Mouse (Mus musculus): ENCODE measurements around the gene Ctu2.

Ctu2 gene

DNA sequence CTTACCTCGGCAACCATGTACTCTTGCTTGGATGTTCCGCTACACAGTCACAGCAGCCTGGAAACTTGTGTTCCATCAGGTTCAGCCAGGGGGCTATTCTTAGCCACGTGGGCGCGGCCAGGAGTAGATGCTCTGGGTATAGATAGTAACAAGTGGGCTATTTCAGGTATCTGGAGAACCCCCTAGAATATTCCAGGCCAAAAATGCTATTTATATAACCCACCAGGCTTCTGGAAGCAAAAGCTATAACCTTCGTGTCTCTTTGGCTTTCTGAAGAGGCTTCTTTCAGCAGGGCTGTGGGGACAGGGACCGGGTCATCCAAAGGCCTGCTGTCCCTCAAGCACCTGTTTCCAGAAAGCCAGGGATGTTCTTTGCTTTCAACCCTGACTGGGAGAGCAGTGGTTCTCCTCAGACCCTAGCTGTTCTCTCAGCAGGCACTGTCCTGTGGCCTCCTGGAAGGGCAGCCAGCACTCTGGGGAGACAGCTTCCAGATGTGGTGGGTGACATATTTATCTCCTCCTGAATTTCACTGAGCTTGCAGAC, 24.7 kb upstream of the Ctu2 start:
- no peak for DNase-seq

DNA sequence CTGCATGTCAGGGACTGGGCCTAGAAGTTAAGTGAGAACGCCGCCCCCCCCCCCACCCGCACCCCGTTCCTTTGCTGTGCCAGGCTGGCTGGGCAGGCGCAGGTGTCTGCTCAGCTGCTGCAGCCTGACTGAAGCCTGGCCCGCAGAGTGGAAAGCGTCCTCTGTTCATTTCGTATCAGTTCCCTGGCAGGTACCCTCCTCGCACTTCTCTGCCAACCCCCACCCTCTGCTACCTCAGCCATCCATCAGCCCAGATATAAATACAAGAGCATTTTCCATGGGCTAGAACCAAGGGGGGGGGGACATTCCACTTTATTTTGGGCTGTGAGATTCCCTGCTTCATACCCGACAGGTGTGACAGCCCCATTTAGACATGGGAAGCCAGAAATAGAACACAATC, 23.8 kb upstream of the Ctu2 start:
- no peak for DNase-seq

DNA sequence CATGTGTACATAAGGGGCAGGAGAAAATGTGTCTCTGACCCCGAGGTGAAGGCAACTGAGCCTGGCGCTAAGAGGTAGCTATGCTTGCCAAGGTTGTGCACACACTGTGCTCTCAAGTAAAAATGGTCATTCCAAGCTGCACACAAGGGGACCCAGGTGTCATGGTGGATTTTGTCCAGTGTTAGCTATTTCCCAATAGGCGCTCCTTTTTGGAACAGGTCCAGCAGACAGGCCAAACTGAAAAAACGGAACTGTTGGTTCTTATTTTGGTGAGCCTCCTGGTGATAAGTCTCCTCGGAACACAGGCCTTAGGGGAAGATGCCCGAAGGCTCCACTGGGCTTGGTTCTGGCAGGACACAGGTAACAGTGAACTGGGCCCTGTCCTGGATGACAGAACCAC, 21.5 kb upstream of the Ctu2 start:
- no peak for DNase-seq

DNA sequence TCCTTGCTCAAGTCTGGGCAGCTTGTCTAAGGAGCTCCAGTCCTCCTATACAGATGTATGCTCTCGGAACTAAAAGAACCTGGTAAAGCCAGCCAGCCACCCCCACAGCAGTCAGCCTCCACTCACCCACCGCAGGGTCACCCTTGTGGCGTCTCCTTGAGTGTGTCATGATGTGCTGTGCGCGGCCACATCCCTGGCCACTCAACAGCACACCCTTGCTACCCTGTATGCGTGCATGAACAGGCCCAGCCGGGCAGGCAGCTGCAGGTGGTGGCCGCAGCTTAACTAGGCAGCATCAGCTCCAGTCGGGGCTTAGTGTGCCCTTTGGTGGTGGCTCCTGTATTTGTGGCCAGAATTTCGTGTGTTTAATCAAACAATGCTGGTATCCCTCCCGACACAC, 18.8 kb upstream of the Ctu2 start:
- no peak for DNase-seq

DNA sequence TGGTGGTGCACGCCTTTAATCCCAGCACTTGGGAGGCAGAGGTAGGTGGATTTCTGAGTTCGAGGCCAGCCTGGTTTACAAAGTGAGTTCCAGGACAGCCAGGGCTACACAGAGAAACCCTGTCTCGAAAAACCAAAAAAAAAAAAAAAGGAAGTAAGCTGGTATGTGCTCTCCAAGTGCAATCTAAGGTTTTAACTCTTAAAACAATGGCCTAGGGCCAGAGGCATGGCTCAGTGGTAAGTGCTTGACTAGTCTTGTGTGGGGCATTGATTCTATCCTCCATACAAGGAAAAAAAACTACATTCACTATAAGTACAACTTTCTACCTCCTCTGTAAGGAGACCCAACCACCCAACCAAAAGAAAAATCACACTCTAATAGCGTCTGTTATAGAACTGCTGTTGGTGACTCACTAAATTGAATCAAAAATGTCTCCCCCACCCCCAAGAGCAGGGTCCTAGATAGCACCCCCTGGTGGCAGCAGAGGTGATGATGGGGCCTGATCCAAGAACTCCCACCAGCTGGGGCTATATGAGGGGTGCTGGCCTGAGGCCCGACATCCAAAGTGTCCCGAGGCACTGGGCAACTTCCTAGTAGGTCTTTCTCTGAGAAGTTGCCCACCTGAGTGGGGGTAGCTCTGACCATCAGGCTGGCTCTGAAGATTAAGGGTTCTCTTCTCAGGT, 16.6 kb upstream of the Ctu2 start:
- DNase-seq: no peak

DNA sequence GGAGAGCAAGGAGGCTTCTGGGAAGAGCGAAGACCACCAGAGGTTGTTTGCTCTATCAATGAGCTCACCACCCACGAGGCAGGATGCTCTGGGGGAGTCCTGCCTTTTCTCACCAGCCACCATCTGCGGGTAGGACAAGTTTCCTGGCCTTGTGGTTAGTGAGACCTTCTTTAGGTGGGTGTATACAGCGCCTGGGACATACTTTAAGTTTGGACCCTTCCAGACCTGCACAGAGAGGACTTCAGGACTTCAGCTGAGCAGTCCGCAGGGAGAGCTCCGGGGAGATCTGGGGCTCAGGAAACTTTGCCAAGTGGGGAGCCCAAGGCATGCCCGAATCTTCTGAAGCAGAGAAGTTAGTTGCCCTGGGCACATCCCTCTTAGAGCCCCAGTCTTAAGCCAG, 16.0 kb upstream of the Ctu2 start:
- DNase-seq: no peak

DNA sequence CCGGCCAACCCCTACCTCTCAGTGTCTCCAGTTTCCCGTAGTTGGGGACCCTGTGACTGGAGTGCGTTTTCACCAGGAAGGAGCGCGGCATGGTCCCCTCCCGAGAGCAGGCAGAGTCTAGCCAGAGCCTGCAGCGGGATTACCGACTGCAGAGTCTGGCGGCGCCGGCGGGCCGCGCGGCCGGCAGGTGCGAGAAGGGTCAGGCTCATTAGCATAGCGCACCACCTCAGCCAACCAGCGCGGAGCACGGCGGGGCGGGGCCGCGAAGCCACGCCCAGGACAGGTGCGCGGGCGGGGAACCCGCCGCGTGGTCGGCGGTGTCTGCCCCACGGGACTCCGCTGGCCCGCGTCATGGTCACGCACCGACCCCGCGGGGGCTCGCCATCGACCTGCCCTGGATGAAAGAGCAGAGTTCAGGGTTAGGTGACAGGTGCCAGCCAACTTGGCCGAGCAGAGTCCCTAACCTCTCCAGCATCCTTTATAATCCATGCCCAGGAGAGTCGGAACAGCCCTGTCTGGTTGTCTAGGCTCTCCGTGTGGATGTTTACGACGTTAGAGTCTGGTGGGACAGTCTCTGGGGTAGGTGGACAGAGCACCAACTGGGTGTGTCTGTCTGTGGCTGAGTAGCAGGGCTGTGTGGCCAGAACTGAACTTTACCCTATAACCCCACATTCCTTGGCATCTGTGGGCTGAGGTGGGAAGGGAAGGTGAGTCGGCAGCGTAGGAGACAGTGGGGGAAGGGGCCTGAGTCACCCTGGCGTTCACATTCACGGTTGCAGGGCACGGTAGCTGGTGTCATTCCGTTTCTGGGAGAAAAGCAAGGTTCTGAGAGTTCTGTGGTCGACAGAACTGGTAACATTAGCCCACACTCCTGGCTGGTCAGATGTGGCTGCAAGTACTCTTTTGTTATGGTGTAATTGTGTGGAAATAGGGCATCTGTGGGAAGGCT, 15.1 kb upstream of the Ctu2 start, which contains the start of gene Snai3:
Snai3 (minus strand) TSS at position 210 of the 949 bp plus-strand sequence.
- DNase-seq: peak; percentile 62

DNA sequence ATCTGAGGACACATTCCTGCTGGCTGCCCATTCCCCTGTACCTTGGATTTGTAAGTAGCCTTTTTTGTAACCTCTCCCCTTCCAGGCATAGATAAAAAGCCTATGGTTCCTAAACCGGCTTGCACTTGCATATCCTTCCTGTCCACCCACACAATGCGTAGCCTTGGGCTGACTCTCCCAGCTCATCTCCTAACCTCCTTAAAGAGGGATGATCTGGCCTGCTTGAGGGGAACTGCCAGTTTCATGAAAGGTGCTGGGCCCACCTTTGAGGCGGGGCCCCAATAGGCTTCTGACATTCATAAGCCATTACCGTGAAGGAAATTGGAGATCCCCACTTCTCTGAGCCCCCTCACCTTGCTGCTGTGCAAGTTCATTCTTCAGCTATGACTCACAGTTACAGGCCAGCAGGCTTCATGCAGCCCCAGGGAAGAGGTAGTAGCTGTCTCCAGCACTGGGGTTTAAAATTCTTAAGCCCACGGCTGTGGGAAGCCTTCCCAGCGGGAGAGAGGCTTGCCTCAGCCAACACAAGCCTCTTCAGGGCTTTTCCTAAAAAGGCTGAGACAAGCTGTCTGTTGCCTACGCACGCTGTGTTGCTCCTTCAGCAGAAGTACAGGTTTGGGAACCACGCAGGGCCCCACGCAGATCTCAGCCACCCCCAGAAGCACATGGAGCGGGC, 14.3 kb upstream of the Ctu2 start:
- DNase-seq: no peak

DNA sequence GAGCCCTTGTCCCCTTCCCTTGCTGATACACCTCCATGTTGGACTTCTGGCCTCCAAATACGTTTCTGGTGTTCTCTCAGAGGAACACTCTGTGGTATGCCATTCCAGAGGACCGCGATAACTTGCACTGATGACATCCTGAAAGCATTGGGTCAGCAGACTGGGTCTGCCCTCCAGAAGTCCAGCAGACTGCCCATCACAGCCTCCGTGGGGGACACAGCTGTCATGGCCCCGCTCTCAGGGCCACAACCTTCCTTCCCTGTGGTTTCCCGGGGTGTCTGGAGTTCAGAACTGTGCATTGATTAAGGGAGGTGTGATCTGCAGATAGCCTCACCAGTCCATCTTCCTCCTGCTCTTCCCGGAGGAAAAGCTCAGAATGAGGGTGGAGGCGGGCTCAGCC, 13.4 kb upstream of the Ctu2 start:
- DNase-seq: no peak

DNA sequence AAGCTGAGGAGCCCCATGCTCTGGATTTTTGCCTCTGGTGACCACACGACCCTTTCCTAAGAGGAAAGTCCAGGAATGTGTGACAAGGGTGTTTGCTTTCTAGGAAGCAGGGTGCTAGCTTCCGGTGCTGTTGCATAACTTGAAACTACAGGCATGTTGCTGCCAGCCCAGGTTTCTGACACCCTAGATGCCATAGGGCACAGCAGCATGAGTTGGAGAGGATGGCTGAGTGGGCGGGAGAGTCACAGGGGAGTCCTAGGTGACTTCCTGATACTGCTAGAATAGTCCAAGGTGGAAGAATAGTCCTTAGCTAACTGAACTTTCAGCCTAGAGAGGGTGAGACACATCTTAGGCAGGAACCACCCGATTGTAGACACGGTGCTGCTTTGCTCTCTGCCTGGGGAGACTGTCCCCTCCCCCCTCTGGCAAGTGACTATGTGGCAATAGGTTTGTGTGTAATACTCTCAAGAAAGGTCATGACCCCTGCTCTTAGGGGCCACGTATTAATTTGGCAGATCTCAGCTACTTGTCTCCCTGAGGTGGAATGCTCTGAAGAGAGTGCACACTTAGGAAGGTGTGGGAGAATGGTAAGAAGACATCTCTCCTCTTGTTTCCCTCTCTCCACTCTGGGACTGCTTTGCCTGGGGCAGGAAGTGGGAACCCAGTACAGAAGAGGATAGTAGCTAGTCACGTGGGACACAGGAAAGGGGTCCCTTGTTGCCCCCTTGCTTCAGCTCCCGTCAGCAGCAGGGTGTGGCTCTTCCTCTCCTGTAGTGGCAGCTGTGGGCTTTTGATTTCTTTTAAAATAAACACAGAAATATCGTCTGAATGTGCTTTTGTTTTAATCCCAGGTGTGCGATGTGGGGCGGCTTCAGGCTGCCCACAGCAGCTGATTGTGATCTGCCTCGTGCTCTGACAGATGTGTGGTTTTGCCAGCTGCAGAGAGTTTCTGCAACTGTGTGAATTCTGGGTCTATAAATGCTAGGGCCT, 12.0 kb upstream of the Ctu2 start:
- no peak for DNase-seq

DNA sequence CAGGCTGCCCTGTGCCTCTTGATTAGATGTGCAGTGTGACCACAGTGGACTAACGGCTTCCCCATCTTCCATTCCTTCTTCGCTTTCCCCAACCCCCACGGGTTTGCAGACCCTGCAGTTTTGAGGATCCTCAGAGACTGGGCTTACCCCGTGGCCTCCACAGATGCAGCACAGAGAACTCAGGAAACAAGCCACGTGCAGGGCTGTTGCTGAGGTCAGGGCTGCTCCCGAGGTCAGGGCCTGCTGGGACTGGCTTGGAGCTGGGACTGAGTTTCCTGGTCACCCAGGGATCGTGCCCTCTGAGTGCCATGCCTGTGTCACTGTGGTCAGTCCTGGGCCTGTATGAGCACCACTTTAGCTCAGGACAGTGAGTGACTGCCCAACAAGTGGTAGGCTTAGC, 11.0 kb upstream of the Ctu2 start:
- no peak for DNase-seq

DNA sequence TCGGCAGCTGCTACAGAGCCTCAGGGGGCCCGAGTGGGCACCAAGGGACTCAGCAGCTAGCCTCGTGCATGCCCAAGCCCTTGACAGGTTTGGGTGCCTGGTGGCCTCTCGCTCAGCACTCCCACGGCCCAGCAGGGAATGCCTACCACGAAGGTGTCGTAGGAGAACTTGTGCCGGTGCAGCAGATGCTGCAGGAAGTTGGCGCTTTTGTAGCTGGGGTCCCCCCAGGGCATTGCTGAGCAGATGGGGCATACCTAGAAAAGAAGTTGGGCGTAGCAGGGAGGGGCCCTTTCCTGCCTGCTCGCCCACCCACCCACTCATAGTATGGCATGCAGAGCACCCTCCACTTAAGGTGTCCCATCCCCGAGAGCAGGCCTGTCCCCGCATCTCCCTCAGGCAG, 8.1 kb upstream of the Ctu2 start:
- no peak for DNase-seq

DNA sequence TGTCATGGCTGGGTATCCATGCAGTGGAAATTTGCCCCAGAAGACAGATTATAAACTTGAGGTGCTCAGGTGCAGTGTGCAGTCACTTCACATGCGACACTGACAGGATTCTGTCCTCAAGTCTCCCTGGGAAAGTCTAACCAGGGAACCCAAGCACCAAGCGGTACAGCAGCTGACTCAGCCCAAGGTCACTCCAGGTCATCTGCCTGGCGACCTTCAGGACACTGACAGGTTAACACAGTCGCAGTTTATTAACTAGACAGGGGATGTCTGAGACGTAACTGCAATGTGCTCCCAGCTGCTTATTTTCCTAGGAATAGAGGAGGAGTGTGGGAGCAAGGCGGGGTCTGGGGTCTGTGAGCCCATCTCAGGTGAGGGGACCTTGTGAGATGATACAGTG, 6.5 kb upstream of the Ctu2 start:
- no peak for DNase-seq

DNA sequence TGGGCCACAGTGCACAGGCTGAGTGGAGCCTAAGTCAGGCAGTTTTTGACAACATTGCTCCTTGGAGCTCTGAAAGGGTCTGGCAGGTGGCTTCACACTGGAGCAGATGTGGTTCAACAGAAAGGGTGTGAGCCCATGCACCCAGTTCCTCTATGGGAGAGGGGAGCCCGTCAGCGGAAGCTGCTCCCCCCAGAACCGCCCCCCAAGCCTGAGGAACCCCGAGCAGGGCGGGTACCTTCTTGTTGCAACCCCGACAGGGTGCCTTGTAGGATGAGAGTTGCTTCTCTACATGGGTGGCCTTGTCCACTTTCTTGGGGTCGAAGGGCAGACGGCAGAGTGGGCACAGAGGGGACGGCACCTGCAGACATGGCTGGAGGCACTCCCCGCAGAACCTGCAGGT, 6.0 kb upstream of the Ctu2 start:
- no peak for DNase-seq

DNA sequence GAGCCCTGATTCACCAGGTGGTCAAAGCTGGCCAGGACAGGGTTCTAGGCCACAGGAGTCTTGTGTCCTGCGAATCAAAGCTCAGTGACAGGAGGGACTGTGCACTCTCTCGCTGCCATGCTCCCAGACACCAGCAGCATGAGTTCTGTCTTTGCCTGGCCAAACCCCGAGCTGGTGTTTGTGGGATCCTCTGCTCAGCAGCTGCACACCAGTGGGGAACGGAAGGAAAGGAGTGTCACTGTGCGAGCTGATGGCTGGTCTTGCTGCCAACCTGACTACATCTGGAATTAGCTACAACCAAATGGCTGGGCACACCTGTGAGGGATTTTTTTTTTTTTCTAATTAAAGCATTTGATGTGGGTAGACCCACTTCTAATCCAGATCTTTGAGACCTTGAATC, 5.3 kb upstream of the Ctu2 start:
- no peak for DNase-seq

DNA sequence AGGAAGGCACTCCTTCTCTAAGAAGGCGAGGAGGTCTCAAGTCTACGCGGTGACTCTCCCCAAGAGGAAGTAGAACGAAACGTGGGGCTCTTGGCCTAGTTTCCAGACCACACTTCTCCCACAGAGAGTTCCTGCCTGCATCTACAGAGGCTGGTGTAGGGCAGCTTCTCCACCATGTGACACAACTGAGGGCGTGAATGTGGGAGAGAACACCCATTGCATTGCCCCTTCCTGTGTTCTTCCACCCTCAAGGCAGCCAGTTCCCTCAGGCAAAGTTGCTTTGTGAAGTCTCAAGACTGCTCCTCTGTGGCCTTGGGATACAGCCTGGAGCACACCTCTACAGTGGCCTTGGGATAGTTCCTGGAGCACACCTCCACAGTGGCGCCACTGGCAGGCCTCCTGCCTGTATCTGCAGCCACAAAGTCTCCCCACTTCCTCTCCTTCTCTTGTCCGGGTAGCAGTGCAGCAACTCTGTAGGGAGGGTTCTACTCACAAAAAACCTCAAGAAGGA, 2.0 kb upstream of the Ctu2 start:
- no peak for DNase-seq

DNA sequence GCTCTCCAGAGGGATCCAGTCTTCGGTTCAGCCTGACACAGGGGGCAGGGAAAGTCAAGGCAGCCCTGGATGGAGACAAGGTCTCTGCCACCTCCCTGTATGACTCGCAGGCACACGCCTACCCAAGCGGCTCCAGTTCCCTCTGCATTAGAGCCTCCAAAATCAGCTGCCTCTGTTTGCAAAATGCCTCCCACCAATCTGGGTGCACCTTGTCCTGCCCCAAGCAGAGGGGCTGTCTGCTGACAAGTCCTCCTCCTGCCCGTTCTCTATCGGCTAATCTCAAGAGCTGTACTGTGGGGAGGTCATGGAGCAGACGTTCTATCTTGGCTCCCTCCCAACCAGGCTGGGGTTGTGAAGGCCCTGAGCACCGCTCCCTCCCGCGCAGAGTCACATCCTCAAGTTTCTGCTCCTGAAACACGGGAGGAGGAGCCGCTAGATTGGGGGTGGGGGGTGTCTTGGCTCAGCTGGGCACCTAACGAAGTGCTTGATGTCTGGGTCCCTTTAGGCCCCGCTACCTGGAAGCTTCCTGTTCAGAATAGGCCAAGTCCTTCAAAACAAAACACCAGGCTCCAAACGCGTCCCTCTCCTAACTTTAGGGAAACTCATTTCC, 887 bp upstream of the Ctu2 start:
- peak; percentile 47 for DNase-seq

DNA sequence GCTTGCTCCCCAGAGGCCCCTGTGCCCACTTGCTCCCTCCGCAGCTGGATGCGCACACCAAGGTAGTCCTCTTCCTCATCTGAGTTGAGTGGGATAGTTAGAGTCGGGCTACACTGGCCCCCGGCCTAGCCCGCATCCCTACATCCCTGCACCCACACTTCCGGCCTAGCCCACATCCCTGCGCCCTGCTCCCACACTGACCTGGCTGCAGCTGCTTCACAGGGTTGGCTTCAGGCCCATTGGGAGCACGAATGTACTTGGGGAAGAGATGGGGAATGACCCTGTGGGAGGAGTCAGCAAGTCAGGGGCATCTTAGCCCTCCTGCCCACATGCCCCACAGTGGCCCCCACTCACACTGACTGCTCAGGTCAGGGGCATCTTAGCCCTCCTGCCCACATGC, 6.5 kb downstream of the Ctu2 start:
- no peak for DNase-seq

DNA sequence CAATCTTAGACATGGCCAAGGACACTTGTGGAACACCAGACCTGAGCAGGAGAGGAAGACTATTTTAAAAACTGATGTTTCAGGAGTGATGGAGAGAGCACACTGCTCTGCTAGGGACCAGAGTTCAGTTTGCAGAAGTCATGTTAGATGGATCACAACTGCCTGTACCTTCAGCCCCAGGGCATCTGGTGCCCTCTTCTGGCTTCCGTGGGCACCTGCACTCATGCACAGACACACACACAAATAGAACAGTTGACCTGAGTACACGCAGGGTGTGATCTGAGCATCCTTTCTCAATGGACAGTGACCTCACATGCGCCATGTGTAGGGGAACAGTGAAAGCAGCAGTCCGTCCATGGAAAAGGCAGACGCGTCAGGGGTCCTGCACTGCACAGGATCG, 7.9 kb downstream of the Ctu2 start:
- DNase-seq: no peak

DNA sequence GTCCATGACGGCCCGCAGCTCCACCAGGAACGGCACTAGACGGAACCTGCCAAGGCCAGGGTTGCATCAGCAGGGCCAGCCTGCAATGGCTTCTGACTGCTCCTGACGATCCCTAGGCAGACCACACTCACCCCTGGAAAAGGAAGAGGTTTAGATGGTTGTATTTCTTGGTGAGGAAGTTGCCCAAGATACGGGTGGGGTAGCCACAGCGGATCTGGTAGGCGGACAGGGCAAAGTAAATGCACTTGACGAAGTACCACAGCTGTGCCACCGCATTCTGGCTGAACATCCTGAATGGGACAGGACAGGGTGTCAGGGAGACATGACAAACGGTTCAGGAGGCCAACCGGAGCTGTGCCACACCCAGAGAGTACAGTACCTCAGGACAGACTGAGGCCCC, 8.9 kb downstream of the Ctu2 start:
- no peak for DNase-seq

DNA sequence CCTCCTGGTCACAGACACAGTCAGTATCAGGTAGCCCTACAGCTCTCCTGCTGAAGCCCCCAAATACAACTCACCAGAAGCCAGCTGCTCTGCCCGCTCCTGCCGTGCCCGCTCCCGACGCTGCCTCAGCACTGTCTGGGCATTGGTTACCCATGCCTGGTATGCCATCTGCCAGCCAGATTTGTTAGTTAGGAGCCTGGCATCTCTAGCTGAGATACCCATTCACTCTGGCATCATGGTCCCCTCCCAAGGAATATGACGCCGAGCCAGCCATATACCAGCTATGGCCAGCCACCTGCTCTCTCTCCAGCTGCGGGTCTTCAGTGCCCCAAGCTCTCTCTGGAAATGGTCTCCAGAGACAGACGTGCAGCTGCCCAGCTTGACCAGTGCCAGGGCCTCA, 12.4 kb downstream of the Ctu2 start:
- no peak for DNase-seq

Measured in cerebellum, adult 8-10 months (tissue).